18 mouse cellular contexts compared by ENCODE assay signal in the genomic region with DNA sequence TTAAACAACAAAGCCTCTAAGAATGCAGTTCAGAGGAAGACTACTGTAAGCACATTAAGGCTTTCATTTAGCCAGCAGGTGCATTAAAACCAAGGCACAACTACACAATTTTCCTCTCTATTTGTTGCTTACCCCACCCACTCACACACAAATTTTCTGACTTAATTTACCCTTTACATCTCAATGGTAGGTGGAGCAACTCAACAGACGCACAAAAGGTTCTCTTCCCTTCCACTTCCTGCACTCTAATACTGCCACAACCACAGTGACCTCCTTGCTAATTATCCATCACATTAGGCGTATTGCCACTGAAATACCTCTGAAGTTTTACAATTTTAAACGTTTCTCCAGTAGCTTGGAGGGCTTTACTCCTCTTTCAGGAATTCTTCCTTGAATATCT.
"Had no signal": no experiment of that assay in that cellular context is flagged by ENCODE, and none has a peak within 500 bp of the region (broad histone marks: within the 10 kb centered on the region; RNA-seq: fewer than 3 reads in every experiment).

No protein-coding gene starts in this region.

- H3K4me1 ChIP-seq: lung, embryonic 15.5 days; midbrain, embryonic 13.5 days; midbrain, embryonic 15.5 days; neural tube, embryonic 12.5 days; stomach, embryonic 15.5 days had no signal

- DNase-seq: liver, postnatal 0 days; lung, adult 2 months; lung, postnatal 14 days; lung, postnatal 36 days; right cerebral cortex, postnatal 14 days; thymus, adult 2 months; thymus, postnatal 25 days; thymus, postnatal 4 days had no signal

- H3K27ac ChIP-seq: lung, embryonic 15.5 days; macrophage; midbrain, embryonic 13.5 days; midbrain, embryonic 15.5 days; neural tube, embryonic 12.5 days; stomach, embryonic 15.5 days; stomach, postnatal 0 days had no signal

- H3K4me3 ChIP-seq: lung, embryonic 15.5 days; megakaryocyte, embryonic 14.5 days; midbrain, embryonic 13.5 days; midbrain, embryonic 15.5 days; neural tube, embryonic 12.5 days; stomach, embryonic 15.5 days had no signal

- H3K27me3 ChIP-seq: lung, embryonic 15.5 days; megakaryocyte, embryonic 14.5 days; midbrain, embryonic 13.5 days; midbrain, embryonic 15.5 days; neural tube, embryonic 12.5 days; stomach, embryonic 15.5 days had no signal

- H3K4me2 ChIP-seq: lung, embryonic 15.5 days; midbrain, embryonic 11.5 days; midbrain, embryonic 13.5 days; midbrain, embryonic 15.5 days; neural tube, embryonic 12.5 days; stomach, embryonic 15.5 days had no signal

- ATAC-seq: liver, postnatal 0 days; lung, postnatal 0 days; midbrain, embryonic 13.5 days; midbrain, embryonic 15.5 days had no signal

- H3K36me3 ChIP-seq: stomach, embryonic 15.5 days had no signal

- H3K9me3 ChIP-seq: lung, embryonic 15.5 days; megakaryocyte, embryonic 14.5 days; midbrain, embryonic 13.5 days; midbrain, embryonic 15.5 days; neural tube, embryonic 12.5 days; stomach, embryonic 15.5 days had no signal

- H3K9ac ChIP-seq: liver, postnatal 0 days; lung, embryonic 15.5 days; midbrain, embryonic 13.5 days; midbrain, embryonic 15.5 days; neural tube, embryonic 12.5 days; stomach, embryonic 15.5 days had no signal
